Mouse (Mus musculus) spleen, adult 18-20 months (tissue): ENCODE data around the gene Gm21060.
"Not testable (repeated sequence)": the region's sequence is repeated elsewhere in the genome, so short reads cannot be mapped to it uniquely, and the experiment has no call there.

Experiments used
- DNase-seq, 2 experiments: peaks; one replicate each; pipeline ENCODE4 v3.0.0; 2022; ENCODE audit warnings: mixed read lengths in 2 of 2

Gm21060 gene

DNA sequence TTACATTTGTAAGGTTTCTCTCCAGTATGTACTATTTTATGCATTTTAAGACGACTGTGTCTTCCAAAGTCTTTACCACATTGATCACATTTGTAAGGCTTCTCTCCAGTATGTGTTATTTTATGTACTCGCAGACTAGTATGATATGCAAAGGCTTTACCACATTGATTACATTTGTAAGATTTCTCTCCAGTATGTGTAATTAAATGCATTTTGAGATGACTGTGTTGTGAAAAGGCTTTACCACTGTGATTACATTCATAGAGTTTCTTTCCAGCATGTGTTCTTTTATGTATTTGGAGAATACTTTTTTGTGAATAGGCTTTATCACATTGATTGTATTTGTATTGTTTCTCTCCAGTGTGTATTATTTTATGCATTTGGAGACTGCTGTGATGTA, at the start of gene Gm21060:
Gm21060 (minus strand) TSS at position 101 of the 400 bp plus-strand sequence.
- DNase-seq: no peak

DNA sequence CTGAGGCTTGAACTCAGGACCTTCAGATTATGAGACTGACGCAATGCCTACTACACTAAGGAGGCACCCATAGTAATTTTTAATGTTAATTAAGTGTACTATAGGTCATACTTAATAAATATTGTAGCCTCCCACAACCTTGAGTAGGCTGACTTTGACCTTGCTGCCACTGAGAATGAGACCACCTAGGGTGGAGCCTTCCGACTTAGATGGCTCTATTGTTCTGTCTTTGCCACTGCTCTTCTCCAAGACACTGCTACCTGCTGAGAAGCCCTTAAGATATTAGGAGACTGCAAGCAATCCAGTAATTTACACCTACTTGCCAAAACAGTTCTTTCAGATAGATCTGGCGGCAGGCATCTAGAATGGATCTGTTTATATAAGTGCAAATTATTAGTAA, 24.0 kb upstream of the Gm21060 start:
- not testable (repeated sequence) for DNase-seq

- DNase-seq: not testable (repeated sequence)
Measured at GRCm38 (mm10) chr19:61313185-61313584, 16.3 kb upstream of the Gm21060 start.

GRCm38 (mm10) chr19:61312400-61312799, 15.5 kb upstream of the Gm21060 start:
- DNase-seq: not testable (repeated sequence)

DNA sequence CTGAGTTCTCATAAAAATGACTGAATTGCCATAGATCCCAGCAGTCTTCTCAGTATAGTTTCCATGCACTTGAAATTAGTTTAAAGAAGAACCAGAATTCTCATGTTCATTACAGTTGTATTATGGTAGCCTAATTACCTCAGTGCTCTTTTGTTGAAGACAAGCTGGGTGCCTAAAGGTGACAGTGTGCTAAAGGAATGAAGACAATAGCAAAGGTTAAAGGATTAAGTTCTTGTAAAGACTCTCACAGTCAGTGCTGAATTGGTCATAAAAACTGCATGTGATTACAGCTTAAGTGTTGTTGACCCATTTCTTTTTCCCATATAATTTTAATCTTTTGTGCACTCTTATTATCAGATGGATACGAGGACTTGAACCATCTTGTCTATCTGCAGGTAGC, 11.2 kb upstream of the Gm21060 start:
- not testable (repeated sequence) for DNase-seq

DNA sequence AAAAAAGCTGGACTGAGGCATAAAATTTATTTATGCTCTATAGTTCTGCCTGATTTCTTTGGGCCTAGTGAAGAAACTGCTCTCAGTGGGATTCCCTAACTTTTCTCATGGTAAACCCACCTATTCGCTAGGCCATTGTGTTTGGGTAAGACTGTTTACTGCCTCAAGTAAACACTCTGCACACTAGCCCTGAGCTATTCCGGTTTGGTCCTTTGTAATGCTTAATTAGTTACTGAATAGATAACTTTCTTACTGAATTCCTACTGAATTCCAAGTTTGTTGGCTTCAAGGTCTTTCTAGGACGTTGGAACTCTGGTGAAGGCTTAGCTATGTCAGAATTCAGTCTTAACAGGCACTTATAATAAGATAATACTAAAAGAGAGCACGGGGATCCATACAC, 11.8 kb downstream of the Gm21060 start:
- not testable (repeated sequence) for DNase-seq

GRCm38 (mm10) chr19:61283581-61283980, 13.3 kb downstream of the Gm21060 start:
- no peak for DNase-seq

DNA sequence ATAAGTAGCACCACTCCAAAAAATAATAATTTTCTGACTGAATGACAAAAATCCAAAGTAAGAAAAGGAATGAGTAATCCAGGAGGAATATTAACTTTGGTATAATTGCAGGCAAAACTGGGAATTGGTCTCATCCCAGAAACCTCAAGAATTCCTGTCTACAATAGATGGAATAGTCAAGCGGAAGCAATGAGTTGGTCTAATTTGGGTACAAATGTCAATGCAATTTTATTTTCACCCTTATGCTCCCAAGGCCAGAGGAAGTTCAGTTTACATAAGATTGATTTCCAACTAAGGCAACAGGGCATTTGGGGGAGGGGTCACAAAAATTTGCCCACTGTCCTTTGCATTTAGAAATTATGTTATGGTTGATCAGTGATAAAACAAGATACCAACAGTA, 21.4 kb downstream of the Gm21060 start:
- no peak for DNase-seq

GRCm38 (mm10) chr19:61269141-61269540, 27.7 kb downstream of the Gm21060 start:
- not testable (repeated sequence) for DNase-seq

GRCm38 (mm10) chr19:61267141-61267540, 29.7 kb downstream of the Gm21060 start:
- no peak for DNase-seq

- DNase-seq: peak; percentile 28 to 50
Measured at GRCm38 (mm10) chr19:61266651-61267050, 30.2 kb downstream of the Gm21060 start.

- peak; percentile 55 to 59 for DNase-seq
Measured at GRCm38 (mm10) chr19:61266246-61266615, 30.6 kb downstream of the Gm21060 start.

DNA sequence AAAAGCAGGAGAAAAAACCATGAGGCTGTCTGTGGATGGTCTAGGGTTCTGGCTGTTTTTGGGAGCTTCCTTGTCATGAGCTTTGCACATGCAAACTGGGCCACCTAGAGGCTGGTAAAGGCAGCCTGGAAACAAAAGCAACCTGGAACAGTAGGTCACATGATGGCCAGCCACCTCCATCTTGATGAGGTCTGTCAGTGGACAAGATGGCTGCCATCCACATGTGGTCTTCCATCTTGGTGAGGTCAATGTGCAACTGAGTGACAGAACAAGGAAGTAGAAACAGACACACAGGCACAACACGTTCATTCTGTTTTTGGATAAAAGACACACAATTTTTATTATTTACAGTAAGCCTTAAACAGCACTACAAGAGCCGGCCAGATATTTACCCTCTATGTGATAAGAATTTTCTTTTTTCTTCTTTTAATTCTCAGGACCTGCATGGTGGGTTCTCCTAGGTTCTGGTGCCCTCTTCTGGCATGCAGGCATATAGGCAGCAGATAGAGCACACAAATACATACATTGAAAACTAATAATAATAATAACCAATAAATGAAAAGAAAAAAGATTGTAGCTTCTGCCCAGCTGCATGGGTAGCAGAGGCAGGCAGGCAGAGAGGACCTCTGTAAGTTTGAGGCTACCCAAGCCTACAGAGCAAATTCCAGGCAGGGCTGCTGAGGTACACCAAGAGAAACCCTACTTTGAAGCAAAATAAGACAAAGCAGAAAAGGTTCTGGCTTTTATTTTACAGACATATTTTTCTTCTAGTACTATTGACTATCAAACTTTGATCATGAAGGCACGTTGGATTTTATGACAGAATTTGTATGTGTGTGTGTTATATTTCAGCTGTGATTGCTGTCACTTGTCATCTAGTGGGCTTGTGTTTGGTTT, 31.3 kb downstream of the Gm21060 start:
- peak; percentile 64 to 75 for DNase-seq

GRCm38 (mm10) chr19:61264933-61265332, 31.9 kb downstream of the Gm21060 start:
- no peak for DNase-seq

DNA sequence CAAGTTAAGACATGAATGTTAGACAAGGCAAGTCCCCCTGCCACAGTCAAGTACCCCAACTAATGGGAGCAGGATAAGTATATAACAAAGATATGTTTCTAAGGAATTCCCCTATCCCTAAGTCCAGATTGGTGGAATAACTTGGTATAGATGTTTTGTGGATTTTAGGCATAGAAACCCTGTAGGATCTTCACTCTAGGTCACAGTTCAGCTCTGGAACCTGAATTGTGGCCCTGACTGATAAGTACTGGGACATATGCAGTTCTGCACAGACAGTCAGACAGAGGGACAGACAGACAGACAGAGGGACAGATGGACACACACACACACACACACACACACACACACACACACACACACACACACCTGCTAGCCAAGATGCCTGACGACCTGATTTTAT, 32.6 kb downstream of the Gm21060 start:
- no peak for DNase-seq

- DNase-seq: no peak
Measured at GRCm38 (mm10) chr19:61261241-61261640, 35.6 kb downstream of the Gm21060 start.

GRCm38 (mm10) chr19:61257733-61258132, 39.1 kb downstream of the Gm21060 start:
- no peak for DNase-seq

- no peak for DNase-seq
Measured at GRCm38 (mm10) chr19:61256166-61256887, 40.5 kb downstream of the Gm21060 start.

DNA sequence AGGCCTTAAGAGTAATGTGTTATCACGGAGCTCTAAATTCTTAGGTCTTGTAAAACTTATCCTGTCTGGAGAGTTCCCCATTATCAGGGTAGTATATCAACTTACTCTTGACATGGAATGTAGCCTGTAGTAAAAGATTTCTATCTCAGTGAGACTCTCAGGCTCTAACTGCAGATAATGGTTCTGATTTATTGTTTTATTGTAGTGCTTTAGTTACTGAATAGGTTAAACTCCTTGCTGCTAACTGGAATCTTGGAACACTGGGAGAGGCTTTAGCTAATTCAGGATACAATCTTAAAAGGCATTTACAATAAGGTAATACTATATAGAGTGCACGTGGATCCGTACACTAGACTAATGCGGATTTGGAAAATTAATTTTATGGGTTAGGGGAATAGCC, 49.5 kb downstream of the Gm21060 start:
- DNase-seq: not testable (repeated sequence)
